ENCODE assay signal across 10 mouse cellular contexts in genomic region chr15:31226464-31226863, GRCm38 (mm10). TPM values are rescaled to one million over a fixed set of nuclear protein-coding genes. Genes with fewer than 3 reads are reported as not detected.
A peak's percentile ranks its signal among the peaks of the same experiment; 100 is the strongest.
DNase-seq lines count a peak whose midpoint lies in the region; ATAC-seq and TF ChIP-seq lines count a peak whose summit lies in the region.
"Had no signal": no experiment of that assay in that cellular context is flagged by ENCODE, and none has a peak within 500 bp of the region (broad histone marks: within the 10 kb centered on the region; RNA-seq: fewer than 3 reads in every experiment).

No protein-coding gene starts in this region.

- no peaks in the 10 kb centered on the region for H3K36me3 ChIP-seq in forebrain, postnatal 0 days (ENCODE audit: insufficient read depth)
- H3K36me3 ChIP-seq in forebrain, embryonic 16.5 days (ENCODE audit: control insufficient read depth, insufficient read depth): no peaks in the 10 kb centered on the region
- H3K36me3 ChIP-seq in megakaryocyte, embryonic 14.5 days (replicated peaks; ENCODE audit: low read length): peaks cover 46% of the 10 kb centered on the region
- H3K36me3 ChIP-seq in limb, embryonic 15.5 days: peaks cover 4% of the 10 kb centered on the region; the same call in 1 of the 2 replicates
- H3K36me3 ChIP-seq: neural tube, embryonic 12.5 days had no signal

- no peak for DNase-seq in forebrain, postnatal 0 days
- DNase-seq in thymus, postnatal 25 days: peak; percentile 6
- DNase-seq in heart, postnatal 14 days: no peak
- DNase-seq in frontal cortex, postnatal 25 days (ENCODE audit: low spot score in 2 of 2): no peak
- DNase-seq: heart, postnatal 4 days had no signal

- H3K9ac ChIP-seq in forebrain, postnatal 0 days: no peak overlapping the region
- no peak overlapping the region for H3K9ac ChIP-seq in forebrain, embryonic 16.5 days (replicated peaks; ENCODE audit: low read depth, low read length)
- no peak overlapping the region for H3K9ac ChIP-seq in limb, embryonic 15.5 days
- H3K9ac ChIP-seq: neural tube, embryonic 12.5 days had no signal

- H3K27ac ChIP-seq in forebrain, postnatal 0 days (ENCODE audit: low read depth, low read length): no peak overlapping the region
- no peak overlapping the region for H3K27ac ChIP-seq in forebrain, embryonic 16.5 days (ENCODE audit: low read length)
- no peak overlapping the region for H3K27ac ChIP-seq in limb, embryonic 15.5 days
- H3K27ac ChIP-seq: neural tube, embryonic 12.5 days had no signal

- H3K27me3 ChIP-seq in forebrain, postnatal 0 days (ENCODE audit: insufficient read depth, low read length): no peaks in the 10 kb centered on the region
- H3K27me3 ChIP-seq in forebrain, embryonic 16.5 days (replicated peaks; ENCODE audit: control insufficient read depth, insufficient read depth, low read length): no peaks in the 10 kb centered on the region
- H3K27me3 ChIP-seq in megakaryocyte, embryonic 14.5 days (replicated peaks): no peaks in the 10 kb centered on the region
- no peaks in the 10 kb centered on the region for H3K27me3 ChIP-seq in limb, embryonic 15.5 days
- H3K27me3 ChIP-seq: neural tube, embryonic 12.5 days had no signal

- intact Hi-C loops in heart, postnatal 14 days (cut with DNase I): no loop called here

- H3K4me1 ChIP-seq in forebrain, postnatal 0 days (ENCODE audit: insufficient read depth): peaks cover 3% of the 10 kb centered on the region; the same call in 1 of the 2 replicates
- H3K4me1 ChIP-seq in forebrain, embryonic 16.5 days (replicated peaks; ENCODE audit: control insufficient read depth, insufficient read depth, low read length): peaks cover 10% of the 10 kb centered on the region
- H3K4me1 ChIP-seq in megakaryocyte, embryonic 14.5 days: peaks cover 71% of the 10 kb centered on the region
- H3K4me1 ChIP-seq in limb, embryonic 15.5 days: peaks cover 2% of the 10 kb centered on the region; the same call in 1 of the 2 replicates
- H3K4me1 ChIP-seq: neural tube, embryonic 12.5 days had no signal

- 0 out of 2 replicates have a peak, but pooled peaks have one; percentile 11 for TF ChIP-seq CTCF in forebrain, postnatal 0 days (IDR thresholded peaks at IDR 0.05; ENCODE audit: low read depth)

- WGBS in forebrain, postnatal 0 days: 81% methylated on average over 6 of the region's 6 CpGs
- WGBS in forebrain, embryonic 16.5 days: 79% methylated on average over 6 of the region's 6 CpGs
- WGBS in limb, embryonic 15.5 days: 75% methylated on average over 6 of the region's 6 CpGs

- no peak overlapping the region for H3K4me2 ChIP-seq in forebrain, postnatal 0 days (ENCODE audit: low read depth)
- H3K4me2 ChIP-seq in forebrain, embryonic 16.5 days (ENCODE audit: low read length): no peak overlapping the region
- 0 out of 2 replicates have a peak overlapping the region, but pooled peaks have one; percentile 3 for H3K4me2 ChIP-seq in limb, embryonic 15.5 days
- H3K4me2 ChIP-seq: neural tube, embryonic 12.5 days had no signal

- H3K4me3 ChIP-seq in forebrain, postnatal 0 days (ENCODE audit: low read depth, low read length): no peak overlapping the region
- no peak overlapping the region for H3K4me3 ChIP-seq in forebrain, embryonic 16.5 days (replicated peaks; ENCODE audit: low read length)
- H3K4me3 ChIP-seq in megakaryocyte, embryonic 14.5 days (replicated peaks): peak overlapping the region; percentile 77
- H3K4me3 ChIP-seq in limb, embryonic 15.5 days: no peak overlapping the region
- H3K4me3 ChIP-seq: neural tube, embryonic 12.5 days had no signal

- H3K9me3 ChIP-seq in forebrain, postnatal 0 days (ENCODE audit: low read length): no peaks in the 10 kb centered on the region
- H3K9me3 ChIP-seq in forebrain, embryonic 16.5 days (ENCODE audit: control insufficient read depth, low read length): no peaks in the 10 kb centered on the region
- H3K9me3 ChIP-seq in megakaryocyte, embryonic 14.5 days: no peaks in the 10 kb centered on the region
- no peaks in the 10 kb centered on the region for H3K9me3 ChIP-seq in limb, embryonic 15.5 days
- H3K9me3 ChIP-seq: neural tube, embryonic 12.5 days had no signal

- no peak for ATAC-seq in forebrain, postnatal 0 days
- ATAC-seq in forebrain, embryonic 16.5 days: no peak
- ATAC-seq in megakaryocyte, adult 5-6 weeks (ENCODE audit: poor library complexity, severe bottlenecking): no peak
- ATAC-seq in limb, embryonic 15.5 days (ENCODE audit: insufficient number of reproducible peaks, low FRiP score, low TSS enrichment, low read depth): no peak

RNA-seq across cellular contexts. Expression of gene Dap, which starts 2.4 kb away (rescaled TPM):
- 14.1 and 16.1 TPM in 2 replicates for total RNA-seq in forebrain, postnatal 0 days (2014; rRNA removed)
- 21.1 and 22.6 TPM in 2 replicates for polyA plus RNA-seq in forebrain, postnatal 0 days (2015; fragmentation: Nextera tagmentation; extraction: Ambion mirVana)
- 18.0 and 20.4 TPM in 2 replicates for polyA plus RNA-seq in forebrain, embryonic 16.5 days (2015; fragmentation: Nextera tagmentation; extraction: Ambion mirVana)
- polyA plus RNA-seq in megakaryocyte, embryonic 14.5 days (2012; ENCODE audit: insufficient read depth, low replicate concordance): 121 and 178 TPM in 2 replicates
- total RNA-seq in megakaryocyte, adult 5-6 weeks (2015): 91.4 and 97.3 TPM in 2 replicates
- total RNA-seq in megakaryocyte, adult 5-6 weeks (2017): 63.1 and 66.6 TPM in 2 replicates
- 112 and 125 TPM in 2 replicates for polyA plus RNA-seq in limb, embryonic 15.5 days (2015; fragmentation: Nextera tagmentation; extraction: Ambion mirVana)
- 10 to 100 TPM; 22.7 to 22.9 TPM for total RNA-seq in heart, postnatal 14 days (2021)
